Mouse (Mus musculus): Measurements from ENCODE around the gene Dhrs4.

DNA sequence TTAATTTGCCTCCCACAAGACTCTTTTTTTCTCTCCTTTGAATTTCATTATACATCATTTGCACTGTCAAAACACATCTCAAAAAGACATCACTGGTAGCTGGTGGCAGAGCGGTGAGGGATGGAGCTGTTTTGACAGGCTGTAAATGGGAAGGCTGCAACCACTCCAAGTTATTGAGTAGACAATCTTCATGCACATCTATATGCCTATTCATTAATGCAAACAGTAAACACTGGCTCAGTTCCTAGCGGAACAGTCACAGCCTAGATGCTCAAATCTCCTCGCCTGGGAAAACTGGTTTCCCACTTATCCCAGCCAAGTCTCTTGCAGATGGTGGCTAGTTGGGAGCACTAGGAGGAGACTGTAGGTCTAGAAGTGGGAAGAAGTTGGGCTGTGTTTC, 19.8 kb upstream of the Dhrs4 start:
- TF ChIP-seq POLR2A (IDR thresholded peaks at IDR 0.05; ENCODE audit: control insufficient read depth, low read depth, low read length) (no peak), CTCF (IDR thresholded peaks at IDR 0.05; ENCODE audit: control insufficient read depth, insufficient read depth, insufficient replicate concordance, low read depth, low read length) (no peak)

Data from testis, adult 2 months (tissue).